Mouse (Mus musculus) midbrain, embryonic 15.5 days (tissue): ENCODE data around the gene Heatr1. TPM values are rescaled to one million over a fixed set of nuclear protein-coding genes. Genes with fewer than 3 reads are reported as not detected.

Experiments used
- ATAC-seq: fragments of 200-750 bp; cut with Nextera tagmentation; replicated peaks from 2 replicates; pipeline ENCODE4 v1.8.0; 2017; ENCODE audit warnings: moderate TSS enrichment
- H3K27ac ChIP-seq: fragments of 300-500 bp; sonication (generic); 2 replicates; pipeline ENCODE4 v1.5.1; 2015; ENCODE audit warnings: mild to moderate bottlenecking, inconsistent platforms
- H3K27me3 ChIP-seq: fragments of 300-500 bp; sonication (generic); replicated peaks from 2 replicates; pipeline ENCODE4 v1.6.1; 2015; ENCODE audit warnings: inconsistent platforms
- H3K36me3 ChIP-seq: fragments of 300-500 bp; sonication (generic); replicated peaks from 2 replicates; pipeline ENCODE4 v1.6.1; 2015; ENCODE audit warnings: inconsistent platforms
- H3K4me1 ChIP-seq: fragments of 300-500 bp; sonication (generic); 2 replicates; pipeline ENCODE4 v1.6.1; 2015; ENCODE audit warnings: inconsistent platforms
- H3K4me2 ChIP-seq: fragments of 300-500 bp; sonication (generic); 2 replicates; pipeline ENCODE4 v1.6.1; 2015; ENCODE audit warnings: inconsistent platforms, mild to moderate bottlenecking, moderate library complexity
- H3K4me3 ChIP-seq: fragments of 300-500 bp; sonication (generic); 2 replicates; pipeline ENCODE4 v1.5.1; 2015; ENCODE audit warnings: mild to moderate bottlenecking, inconsistent platforms
- H3K9ac ChIP-seq: fragments of 300-500 bp; sonication (generic); 2 replicates; pipeline ENCODE4 v1.6.1; 2015; ENCODE audit warnings: mild to moderate bottlenecking, inconsistent platforms
- H3K9me3 ChIP-seq: fragments of 300-500 bp; sonication (generic); 2 replicates; pipeline ENCODE4 v1.6.1; 2016; ENCODE audit warnings: inconsistent platforms
- WGBS: fragments of 180-500 bp; shearing (Covaris S2); methylation state at CpG from one replicate; pipeline ENCODE4 v1.1.7; 2015; ENCODE audit warnings: mixed read lengths; 5-methylcytosine and 5-hydroxymethylcytosine counted together
- polyA plus RNA-seq: library from polyadenylated mRNA; unstranded; fragments of >200 nt; fragmentation: Nextera tagmentation; extraction: Ambion mirVana; gene quantifications from 2 replicates; pipeline ENCODE4 v1.2.1, GENCODE M21; 2015

Heatr1 gene
- 14.0 and 14.2 TPM in 2 replicates for polyA plus RNA-seq

DNA sequence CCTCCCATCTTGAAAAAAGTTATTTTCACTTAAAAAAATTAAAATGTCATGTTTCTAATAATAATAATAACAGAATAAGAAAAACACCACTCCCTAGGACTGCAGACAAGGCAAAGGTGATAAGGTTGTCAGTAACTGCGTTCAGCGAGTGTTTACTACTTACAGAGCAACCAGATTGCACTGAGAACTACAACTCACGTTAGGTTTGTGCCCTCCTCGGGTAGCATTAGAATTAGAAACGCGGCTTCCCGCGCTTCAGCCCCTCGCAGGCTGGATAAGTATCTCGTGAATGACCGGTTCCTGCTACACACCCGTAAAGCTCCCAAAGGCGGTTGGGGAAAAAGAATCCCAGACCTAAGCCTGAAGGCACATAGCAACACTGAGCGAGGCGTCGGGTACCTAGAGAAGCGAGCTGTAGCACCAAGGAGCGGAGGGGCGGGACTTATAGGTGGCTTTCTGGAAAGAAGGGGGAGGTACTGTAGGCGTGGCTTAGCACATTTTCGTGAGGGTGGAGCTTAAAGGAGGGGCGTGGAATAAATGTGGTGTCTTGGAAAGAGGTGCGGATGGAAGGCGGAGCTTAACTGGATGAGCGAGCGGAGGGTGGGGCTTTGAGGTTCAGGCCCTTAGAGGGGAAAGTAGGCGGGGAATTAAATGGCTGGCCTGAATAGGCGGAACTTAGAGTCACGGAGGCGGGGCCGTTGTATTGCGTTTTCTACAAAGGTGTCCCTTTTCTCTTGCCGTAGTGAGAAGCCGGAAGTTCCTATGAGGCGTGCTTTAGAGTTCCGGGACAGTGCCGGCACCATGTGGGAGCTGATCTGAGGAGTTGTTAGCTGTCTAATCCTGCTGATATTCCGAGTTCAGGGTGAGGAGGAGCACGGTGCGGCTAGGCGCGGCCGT is at the start of gene Heatr1:
TSS of gene Heatr1 (plus strand) at position 419 of the 897 bp plus-strand sequence.
- H3K4me1 ChIP-seq, result peaks cover 16% of the 10 kb centered on the region
- H3K4me3 ChIP-seq, result peak within 1 kb of the TSS; percentile 83
- peak within 1 kb of the TSS; percentile 47 for H3K9ac ChIP-seq
- H3K36me3 ChIP-seq, result peaks cover 8% of the 10 kb centered on the region; the same call in 1 of the 2 replicates
- peak within 1 kb of the TSS; percentile 54 for H3K27ac ChIP-seq
- ATAC-seq, result peak; percentile 97
- no peaks in the 10 kb centered on the region for H3K9me3 ChIP-seq
- WGBS, result under 1% methylated on average over 43 of the region's 43 CpGs
- 0 out of 2 replicates have a peak, but pooled peaks cover 5% of the 10 kb centered on the region for H3K27me3 ChIP-seq
- H3K4me2 ChIP-seq, result peak within 1 kb of the TSS; percentile 97

DNA sequence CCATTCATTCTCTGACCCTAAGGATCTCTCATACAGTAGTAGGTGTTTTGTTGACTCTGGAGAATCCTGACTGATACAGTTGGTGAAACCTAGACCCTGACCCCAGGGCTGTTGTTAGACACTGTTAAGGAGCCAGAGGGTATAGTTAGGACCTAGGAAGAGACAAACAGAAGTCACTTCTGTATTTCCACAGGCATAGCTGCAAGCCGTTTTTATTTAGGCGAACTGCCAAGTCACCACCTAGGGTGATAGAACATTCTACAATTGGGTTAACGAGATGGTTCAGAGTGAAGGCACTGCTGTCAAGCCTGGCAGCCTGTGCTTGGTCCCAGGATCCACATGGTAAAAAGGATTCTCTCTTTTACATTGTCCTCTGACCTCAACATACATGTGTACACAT is 48.0 kb upstream of the Heatr1 start:
- no peak overlapping the region for H3K4me2 ChIP-seq
- WGBS, result 78% methylated on average over 3 of the region's 3 CpGs
- no peaks in the 10 kb centered on the region for H3K36me3 ChIP-seq
- no peak overlapping the region for H3K9ac ChIP-seq
- no peaks in the 10 kb centered on the region for H3K9me3 ChIP-seq
- H3K4me3 ChIP-seq, result no peak overlapping the region
- H3K4me1 ChIP-seq, result no peaks in the 10 kb centered on the region
- H3K27ac ChIP-seq, result no peak overlapping the region
- no peaks in the 10 kb centered on the region for H3K27me3 ChIP-seq
- ATAC-seq, result no peak

DNA sequence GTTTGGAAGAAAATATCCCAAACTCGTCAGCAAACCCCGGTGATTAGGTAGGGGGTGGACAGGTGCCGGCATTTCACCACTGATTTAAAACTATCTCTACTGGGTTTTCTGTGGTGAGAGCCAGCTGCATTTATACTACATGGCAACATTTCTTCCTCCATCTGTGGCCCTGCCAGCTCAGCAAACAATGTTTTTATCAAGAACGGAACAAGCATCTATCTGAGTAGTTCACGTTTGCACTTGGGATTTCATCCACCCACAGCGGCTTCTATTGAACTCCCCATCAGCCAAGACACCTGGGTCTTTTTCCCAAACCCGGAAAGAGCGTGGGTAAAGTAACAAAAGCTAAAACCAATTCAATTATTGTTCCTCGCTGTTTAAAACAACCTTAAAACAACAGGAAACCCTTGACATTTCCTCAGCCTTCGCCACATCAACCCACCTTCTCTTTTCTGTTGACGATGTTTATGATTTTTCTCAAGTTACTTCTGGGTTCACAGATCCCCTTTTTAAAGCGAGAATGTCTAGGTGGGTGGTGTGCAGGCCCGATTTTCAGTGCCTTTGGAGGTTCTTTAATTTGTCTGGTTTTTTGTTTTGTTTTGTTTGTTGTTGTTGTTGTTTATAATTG is 45.5 kb upstream of the Heatr1 start:
- H3K4me2 ChIP-seq, result no peak overlapping the region
- no peaks in the 10 kb centered on the region for H3K27me3 ChIP-seq
- no peak overlapping the region for H3K27ac ChIP-seq
- H3K9me3 ChIP-seq, result no peaks in the 10 kb centered on the region
- no peak overlapping the region for H3K9ac ChIP-seq
- 79% methylated on average over 13 of the region's 13 CpGs for WGBS
- H3K4me1 ChIP-seq, result no peaks in the 10 kb centered on the region
- no peaks in the 10 kb centered on the region for H3K36me3 ChIP-seq
- ATAC-seq, result no peak
- no peak overlapping the region for H3K4me3 ChIP-seq

DNA sequence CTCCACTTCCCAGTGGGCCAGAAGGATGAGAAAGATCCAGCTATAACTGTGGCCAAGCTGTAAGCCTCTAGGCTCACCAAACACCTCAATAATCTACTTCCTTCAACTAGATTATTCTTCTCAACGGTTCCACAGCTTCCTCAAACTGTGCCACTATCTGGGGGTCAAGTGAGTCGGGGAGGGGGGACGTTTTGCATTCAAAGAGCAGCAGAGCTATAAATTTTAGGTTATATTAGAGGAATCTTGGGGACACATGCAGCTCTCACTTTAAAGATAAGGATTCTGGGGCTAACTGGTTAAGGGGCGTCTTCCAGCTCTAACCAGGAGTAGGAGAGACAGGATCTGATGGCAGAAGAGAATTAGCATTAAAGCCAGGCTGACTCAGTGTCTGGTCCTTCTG is 38.6 kb upstream of the Heatr1 start:
- Histone ChIP-seq H3K4me2 (no peak overlapping the region), H3K27me3 (no peaks in the 10 kb centered on the region), H3K9me3 (no peaks in the 10 kb centered on the region), H3K27ac (no peak overlapping the region), H3K36me3 (no peaks in the 10 kb centered on the region), H3K4me3 (no peak overlapping the region), H3K9ac (no peak overlapping the region), H3K4me1 (no peaks in the 10 kb centered on the region)
- ATAC-seq, result no peak
- 71% methylated on average over 4 of the region's 4 CpGs for WGBS

DNA sequence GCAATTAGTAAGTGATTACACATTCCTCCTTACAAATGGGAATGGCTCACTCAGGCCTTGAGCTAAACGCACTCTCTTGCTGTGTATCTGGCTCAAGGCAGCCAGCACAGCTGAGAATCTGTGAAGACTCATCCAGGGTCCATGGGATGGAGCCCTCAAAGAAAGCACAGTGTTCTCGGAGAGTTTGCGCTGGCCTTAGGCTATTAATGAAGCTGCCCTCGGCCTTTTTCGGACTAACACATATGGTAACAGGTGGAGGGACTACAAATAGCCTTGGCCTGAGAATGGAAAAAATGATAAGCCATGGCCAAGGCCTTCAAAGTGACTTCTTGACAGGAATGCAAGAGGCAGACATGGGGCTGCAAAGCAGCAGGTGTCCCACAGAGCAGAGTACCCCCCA is 37.3 kb upstream of the Heatr1 start:
- Histone ChIP-seq H3K4me2 (no peak overlapping the region), H3K4me3 (no peak overlapping the region), H3K9me3 (no peaks in the 10 kb centered on the region), H3K36me3 (no peaks in the 10 kb centered on the region), H3K27me3 (no peaks in the 10 kb centered on the region), H3K4me1 (no peaks in the 10 kb centered on the region), H3K27ac (no peak overlapping the region), H3K9ac (no peak overlapping the region)
- no peak for ATAC-seq
- WGBS, result 83% methylated on average over 5 of the region's 5 CpGs

DNA sequence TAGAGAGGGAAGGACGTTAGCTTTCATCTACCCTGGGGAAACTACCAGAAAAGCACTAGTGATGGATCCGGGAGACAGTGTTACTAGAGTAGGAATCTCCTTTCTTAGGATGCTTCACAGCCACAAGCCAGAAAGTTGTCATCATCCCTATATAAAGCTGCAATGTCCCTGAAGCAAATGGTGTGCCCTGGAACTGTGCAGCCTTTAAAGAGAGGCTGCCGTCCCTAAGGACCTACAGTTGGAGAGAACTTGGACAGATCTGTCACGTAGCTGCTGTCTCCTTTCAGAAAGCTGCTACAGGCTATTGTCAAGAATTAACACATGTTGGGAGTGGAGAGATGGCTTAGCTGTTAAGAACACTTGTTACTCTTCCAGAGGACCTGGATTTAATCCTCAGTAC is 33.3 kb upstream of the Heatr1 start:
- Histone ChIP-seq H3K4me2 (no peak overlapping the region), H3K9me3 (no peaks in the 10 kb centered on the region), H3K4me1 (no peaks in the 10 kb centered on the region), H3K4me3 (no peak overlapping the region), H3K9ac (no peak overlapping the region), H3K27ac (no peak overlapping the region), H3K36me3 (no peaks in the 10 kb centered on the region), H3K27me3 (no peaks in the 10 kb centered on the region)
- 78% methylated on average over 4 of the region's 4 CpGs for WGBS
- no peak for ATAC-seq

DNA sequence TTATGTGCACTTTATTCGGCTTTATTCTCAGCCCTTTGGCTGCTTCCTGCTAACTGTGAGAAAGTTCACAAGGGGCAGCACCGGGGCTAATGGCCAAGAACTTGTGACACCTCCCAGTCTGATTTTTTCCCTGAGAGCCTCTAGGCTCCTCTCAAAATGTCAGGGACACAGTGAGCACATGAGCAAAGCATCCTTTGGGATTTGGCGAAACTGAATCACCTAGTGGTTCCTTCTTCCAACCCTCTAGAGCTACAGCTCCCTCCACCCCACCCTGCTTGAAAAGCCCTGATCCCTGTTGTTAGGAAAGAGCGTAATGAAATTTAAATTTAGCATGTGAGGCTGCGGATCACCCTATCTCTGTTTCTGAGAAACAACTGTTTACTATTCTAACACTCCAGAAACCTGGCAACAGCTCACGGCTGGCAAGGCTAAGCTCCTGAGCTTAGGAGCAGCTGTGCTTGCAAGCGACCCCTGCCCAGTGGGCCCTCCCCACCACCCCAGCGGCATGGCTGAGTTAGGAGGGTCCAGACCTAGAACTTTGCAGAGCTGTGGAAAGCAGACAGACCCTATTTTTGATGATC is 25.7 kb upstream of the Heatr1 start:
- H3K27ac ChIP-seq, result no peak overlapping the region
- H3K4me1 ChIP-seq, result no peaks in the 10 kb centered on the region
- no peaks in the 10 kb centered on the region for H3K9me3 ChIP-seq
- H3K27me3 ChIP-seq, result no peaks in the 10 kb centered on the region
- no peak overlapping the region for H3K4me2 ChIP-seq
- H3K9ac ChIP-seq, result no peak overlapping the region
- no peak for ATAC-seq
- H3K36me3 ChIP-seq, result no peaks in the 10 kb centered on the region
- WGBS, result 55% methylated on average over 8 of the region's 8 CpGs
- H3K4me3 ChIP-seq, result no peak overlapping the region

DNA sequence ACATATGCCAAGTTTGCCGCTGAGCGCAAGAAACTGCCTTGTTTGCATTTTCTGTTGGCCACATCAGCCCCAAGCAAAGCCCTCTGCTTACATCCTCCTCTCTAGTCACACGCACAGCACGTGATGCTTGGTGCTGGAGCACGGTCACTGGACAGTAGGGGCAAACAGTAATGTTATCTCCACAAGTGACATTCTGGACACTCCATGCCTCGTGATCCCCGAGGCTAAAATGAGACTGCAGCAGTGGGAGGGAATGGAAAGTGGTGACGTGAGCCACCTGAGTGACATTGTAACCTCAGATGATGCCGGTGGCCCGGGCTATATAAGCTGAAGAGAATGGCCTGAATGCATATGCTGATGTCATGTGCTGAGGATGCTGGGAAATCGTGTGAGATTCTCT is 24.9 kb upstream of the Heatr1 start:
- no peak overlapping the region for H3K9ac ChIP-seq
- no peak overlapping the region for H3K27ac ChIP-seq
- no peak overlapping the region for H3K4me3 ChIP-seq
- WGBS, result 87% methylated on average over 11 of the region's 11 CpGs
- no peaks in the 10 kb centered on the region for H3K4me1 ChIP-seq
- H3K4me2 ChIP-seq, result no peak overlapping the region
- H3K27me3 ChIP-seq, result no peaks in the 10 kb centered on the region
- ATAC-seq, result no peak
- H3K9me3 ChIP-seq, result no peaks in the 10 kb centered on the region
- H3K36me3 ChIP-seq, result no peaks in the 10 kb centered on the region

DNA sequence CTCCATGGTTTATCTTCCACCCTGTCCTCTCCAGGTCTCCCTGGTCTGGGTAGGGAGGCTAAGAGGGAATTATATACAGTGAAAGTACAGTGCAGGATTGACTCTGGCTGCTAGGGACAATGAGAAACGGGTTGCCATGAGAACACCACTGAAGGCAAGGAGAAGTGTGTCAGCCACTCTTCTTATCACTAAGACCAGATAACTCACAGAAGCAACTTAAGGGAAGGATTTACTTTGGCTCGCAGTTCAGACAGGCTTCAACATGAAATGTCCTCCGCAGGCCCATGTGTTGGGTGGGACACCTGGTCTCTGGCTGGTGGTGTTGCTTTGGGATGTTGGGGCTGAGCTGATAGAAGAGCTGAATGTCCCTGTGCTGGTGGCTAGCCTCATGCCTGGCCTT is 22.1 kb upstream of the Heatr1 start:
- Histone ChIP-seq H3K27ac (no peak overlapping the region), H3K27me3 (no peaks in the 10 kb centered on the region), H3K9ac (no peak overlapping the region), H3K4me2 (no peak overlapping the region), H3K36me3 (no peaks in the 10 kb centered on the region), H3K4me3 (no peak overlapping the region), H3K4me1 (no peaks in the 10 kb centered on the region), H3K9me3 (no peaks in the 10 kb centered on the region)
- 91% methylated on average over 3 of the region's 3 CpGs for WGBS
- ATAC-seq, result no peak

DNA sequence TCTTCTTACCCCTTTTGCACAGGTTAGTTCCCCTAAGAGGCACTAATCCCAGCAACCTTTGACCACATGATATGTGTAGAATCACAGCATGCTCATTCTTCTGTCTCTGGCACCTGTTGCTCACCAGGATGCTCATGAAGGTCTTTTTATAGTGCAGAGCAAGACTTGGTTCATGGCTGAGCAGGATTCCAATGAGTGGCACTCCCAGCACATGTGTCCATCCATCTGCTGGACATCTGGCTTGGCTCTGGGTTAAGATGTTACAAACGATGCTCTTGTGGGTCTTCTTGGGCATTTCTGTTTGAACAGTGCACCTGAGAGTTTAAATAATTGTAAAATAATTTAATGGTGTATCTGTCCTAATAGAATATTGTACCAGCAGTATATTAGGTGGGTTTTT is 18.0 kb upstream of the Heatr1 start:
- Histone ChIP-seq H3K27me3 (no peaks in the 10 kb centered on the region), H3K4me2 (no peak overlapping the region), H3K9me3 (no peaks in the 10 kb centered on the region), H3K36me3 (no peaks in the 10 kb centered on the region), H3K27ac (no peak overlapping the region), H3K4me1 (no peaks in the 10 kb centered on the region), H3K4me3 (no peak overlapping the region), H3K9ac (no peak overlapping the region)
- ATAC-seq, result no peak
- WGBS, result 71% methylated on average over 1 of the region's 1 CpGs

DNA sequence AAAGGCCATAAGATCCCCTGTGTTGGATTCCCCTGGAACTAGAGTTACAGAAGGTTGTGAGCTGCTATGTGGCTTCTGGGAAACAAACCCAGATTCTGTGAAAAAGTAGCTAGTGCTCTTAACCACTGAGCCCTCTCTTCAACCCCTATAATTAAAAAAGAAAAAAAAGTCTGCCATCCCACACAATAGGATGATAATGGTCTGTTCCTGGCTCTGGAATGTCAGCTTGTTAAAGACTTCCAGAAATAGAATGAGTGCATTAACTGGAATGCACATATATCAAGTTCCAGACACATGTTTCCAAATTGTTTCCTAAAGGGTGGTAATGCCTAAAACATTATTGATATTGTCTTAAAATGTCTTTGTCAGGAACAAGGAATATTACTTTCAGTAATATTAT is 10.0 kb upstream of the Heatr1 start:
- H3K9ac ChIP-seq, result no peak overlapping the region
- no peaks in the 10 kb centered on the region for H3K4me1 ChIP-seq
- H3K9me3 ChIP-seq, result no peaks in the 10 kb centered on the region
- no peak overlapping the region for H3K4me2 ChIP-seq
- no peaks in the 10 kb centered on the region for H3K36me3 ChIP-seq
- no peak for ATAC-seq
- H3K27me3 ChIP-seq, result no peaks in the 10 kb centered on the region
- no peak overlapping the region for H3K27ac ChIP-seq
- H3K4me3 ChIP-seq, result no peak overlapping the region

DNA sequence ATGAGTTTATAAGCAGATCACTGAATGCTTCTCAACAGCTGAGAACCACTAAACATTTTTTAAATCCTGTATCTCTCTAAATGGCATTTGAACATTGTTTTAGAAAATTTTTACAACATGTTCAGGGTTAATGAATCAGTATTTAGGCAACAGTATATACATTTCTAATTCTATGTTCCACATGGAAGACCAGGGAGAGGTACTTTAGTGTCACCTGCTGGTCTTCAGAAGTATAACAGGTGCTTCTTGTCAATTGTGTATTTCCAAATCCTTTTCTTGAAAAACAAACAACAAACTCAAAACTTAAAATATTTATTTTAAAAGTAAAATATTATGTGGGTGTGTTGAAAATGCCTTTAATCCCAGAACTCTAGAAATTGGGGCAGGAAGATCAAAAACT is 8.5 kb upstream of the Heatr1 start:
- no peak overlapping the region for H3K27ac ChIP-seq
- ATAC-seq, result no peak
- no peaks in the 10 kb centered on the region for H3K27me3 ChIP-seq

More for the DNA sequence above, 8.5 kb upstream of the Heatr1 start:
- Histone ChIP-seq H3K4me3 (no peak overlapping the region), H3K36me3 (no peaks in the 10 kb centered on the region), H3K9ac (no peak overlapping the region), H3K9me3 (no peaks in the 10 kb centered on the region), H3K4me1 (no peaks in the 10 kb centered on the region), H3K4me2 (no peak overlapping the region)
